Mouse (Mus musculus) gonadal fat pad, adult 2 months (tissue): ENCODE data around the gene Catsper4. TPM values are rescaled to one million over a fixed set of nuclear protein-coding genes. Genes with fewer than 3 reads are reported as not detected.
"Not testable (repeated sequence)": the region's sequence is repeated elsewhere in the genome, so short reads cannot be mapped to it uniquely, and the experiment has no call there.

ENCODE experiments used
- DNase-seq: peaks from one replicate; pipeline ENCODE4 v3.0.0-alpha.2; 2012; ENCODE audit warnings: low read depth
- polyA plus RNA-seq: library from polyadenylated mRNA; depleted of rRNA; stranded (reverse); fragments of >200 nt; gene quantifications from 2 replicates; pipeline ENCODE4 v1.2.3, GENCODE M21; 2012; rRNA removed

Gene Catsper4
- 0.23 and 0.56 TPM in 2 replicates for polyA plus RNA-seq

GRCm38 (mm10) chr4:134227194-134227593, at the start of gene Catsper4:
TSS of gene Catsper4 (minus strand) at chr4:134227383.
- DNase-seq: no peak

- DNase-seq: peak; percentile 68
These were observed 46.5 kb upstream of the Catsper4 start for GRCm38 (mm10) chr4:134273417-134274345.

GRCm38 (mm10) chr4:134272731-134273416, 45.7 kb upstream of the Catsper4 start:
- DNase-seq: no peak

- no peak for DNase-seq
These were observed 44.8 kb upstream of the Catsper4 start for GRCm38 (mm10) chr4:134271979-134272378.

- DNase-seq: not testable (repeated sequence)
These were observed 42.4 kb upstream of the Catsper4 start for GRCm38 (mm10) chr4:134269622-134270021.

- DNase-seq: no peak
These were observed 41.0 kb upstream of the Catsper4 start for GRCm38 (mm10) chr4:134268102-134268655.

GRCm38 (mm10) chr4:134265860-134266585, 38.8 kb upstream of the Catsper4 start:
- DNase-seq: no peak

GRCm38 (mm10) chr4:134263191-134263590, 36.0 kb upstream of the Catsper4 start:
- DNase-seq: no peak

GRCm38 (mm10) chr4:134258354-134258753, 31.2 kb upstream of the Catsper4 start:
- DNase-seq: no peak

GRCm38 (mm10) chr4:134257198-134258009, 30.2 kb upstream of the Catsper4 start:
- DNase-seq: no peak

- no peak for DNase-seq
These were observed 29.4 kb upstream of the Catsper4 start for GRCm38 (mm10) chr4:134256407-134257197.

- no peak for DNase-seq
These were observed 28.7 kb upstream of the Catsper4 start for GRCm38 (mm10) chr4:134255854-134256253.

- no peak for DNase-seq
These were observed 27.7 kb upstream of the Catsper4 start for GRCm38 (mm10) chr4:134254835-134255234.

GRCm38 (mm10) chr4:134253722-134254324, 26.6 kb upstream of the Catsper4 start, which contains the start of gene Grrp1:
TSS of gene Grrp1 (minus strand) at chr4:134254106.
- no peak for DNase-seq

GRCm38 (mm10) chr4:134252911-134253721, 25.9 kb upstream of the Catsper4 start:
- DNase-seq: no peak

- DNase-seq: no peak
These were observed 25.1 kb upstream of the Catsper4 start for GRCm38 (mm10) chr4:134252131-134252910.

- DNase-seq: no peak
These were observed 24.3 kb upstream of the Catsper4 start for GRCm38 (mm10) chr4:134251241-134252130.
